Mouse (Mus musculus) heart, adult 9 months (tissue): Measurements from ENCODE around the gene Slc25a19.

Experiments
- DNase-seq, 2 experiments: peaks; one replicate each; pipeline ENCODE4 v3.0.0; 2022; ENCODE audit warnings: low spot score in 2 of 2

Gene Slc25a19

DNA sequence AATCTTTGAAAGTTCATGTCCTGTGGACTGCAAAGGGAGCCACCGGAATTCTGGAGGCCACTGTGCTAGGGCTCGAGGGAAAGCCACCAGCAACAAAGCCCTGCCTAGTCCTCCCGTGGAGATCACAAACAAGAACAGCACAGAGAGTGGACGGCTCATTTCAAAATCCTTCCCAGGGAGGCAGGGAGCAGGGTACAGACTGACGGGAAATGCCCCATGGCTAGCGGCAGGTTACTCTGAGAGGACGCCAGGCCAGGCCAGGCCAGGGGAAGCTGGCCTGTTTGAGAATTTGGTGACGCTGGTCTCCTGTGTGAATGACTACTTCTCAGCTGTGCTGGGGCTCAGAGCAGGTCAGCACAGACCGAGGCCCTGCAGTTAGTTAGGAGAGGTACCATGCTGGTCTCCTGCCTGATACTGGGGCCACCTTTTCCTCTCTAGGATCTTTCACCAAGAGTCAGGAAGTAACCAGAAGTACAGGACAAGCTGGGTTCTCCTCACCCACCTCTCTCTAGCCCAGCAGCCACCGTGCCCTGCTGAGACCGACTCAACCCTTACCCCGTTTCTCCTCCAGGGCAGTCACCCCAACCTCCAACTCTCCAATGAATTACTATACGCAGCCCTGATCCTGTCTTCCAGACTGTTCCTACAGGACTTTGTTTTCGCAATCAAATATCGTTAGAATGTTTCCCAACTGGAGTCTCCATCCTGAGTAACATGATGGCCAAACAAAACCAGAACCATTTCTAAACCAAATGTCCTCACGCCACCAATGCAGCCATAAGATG lies 9.2 kb downstream of the Slc25a19 start:
- DNase-seq = no peak

DNA sequence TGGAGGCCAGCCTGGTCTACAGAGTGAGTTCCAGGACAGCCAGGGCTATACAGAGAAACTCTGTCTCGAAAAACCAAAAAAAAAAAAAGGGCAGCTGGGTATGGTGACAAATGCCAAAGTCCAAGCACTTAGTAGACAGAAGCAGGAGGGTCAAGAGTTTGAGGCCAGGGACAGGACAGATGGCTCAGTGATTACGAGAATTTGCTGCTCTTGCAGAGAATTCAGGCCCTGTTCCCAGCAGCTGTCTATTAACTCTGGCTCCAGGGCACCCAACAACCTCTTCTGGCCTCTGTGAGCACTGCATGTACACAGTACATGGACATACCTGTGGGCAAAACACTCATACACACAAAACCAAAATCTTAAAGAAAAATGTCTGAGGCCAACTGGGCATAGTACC lies 10.1 kb downstream of the Slc25a19 start:
- no peak for DNase-seq

DNA sequence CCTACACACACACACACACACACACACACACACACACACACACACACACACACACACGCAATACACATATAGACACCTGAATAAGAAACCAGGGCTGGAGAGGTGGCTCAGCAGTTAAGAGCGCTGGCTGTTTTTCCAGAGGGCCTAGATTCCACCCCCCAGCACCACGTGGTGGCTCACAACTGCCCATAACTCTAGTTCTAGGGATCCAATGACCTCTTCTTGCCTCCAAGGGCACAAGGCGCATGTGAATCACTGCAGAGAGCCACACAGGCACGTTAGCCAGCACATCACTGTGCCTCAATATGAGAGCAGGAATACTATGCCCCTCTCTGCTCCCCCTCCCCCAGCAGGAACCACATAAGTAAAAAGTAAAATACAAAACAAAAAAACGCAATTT lies 11.2 kb downstream of the Slc25a19 start:
- DNase-seq = no peak

GRCm38 (mm10) chr11:115616371-115616770 lies 11.7 kb downstream of the Slc25a19 start:
- DNase-seq = no peak

- no peak for DNase-seq
Measured at GRCm38 (mm10) chr11:115615875-115616274, 12.2 kb downstream of the Slc25a19 start.

DNA sequence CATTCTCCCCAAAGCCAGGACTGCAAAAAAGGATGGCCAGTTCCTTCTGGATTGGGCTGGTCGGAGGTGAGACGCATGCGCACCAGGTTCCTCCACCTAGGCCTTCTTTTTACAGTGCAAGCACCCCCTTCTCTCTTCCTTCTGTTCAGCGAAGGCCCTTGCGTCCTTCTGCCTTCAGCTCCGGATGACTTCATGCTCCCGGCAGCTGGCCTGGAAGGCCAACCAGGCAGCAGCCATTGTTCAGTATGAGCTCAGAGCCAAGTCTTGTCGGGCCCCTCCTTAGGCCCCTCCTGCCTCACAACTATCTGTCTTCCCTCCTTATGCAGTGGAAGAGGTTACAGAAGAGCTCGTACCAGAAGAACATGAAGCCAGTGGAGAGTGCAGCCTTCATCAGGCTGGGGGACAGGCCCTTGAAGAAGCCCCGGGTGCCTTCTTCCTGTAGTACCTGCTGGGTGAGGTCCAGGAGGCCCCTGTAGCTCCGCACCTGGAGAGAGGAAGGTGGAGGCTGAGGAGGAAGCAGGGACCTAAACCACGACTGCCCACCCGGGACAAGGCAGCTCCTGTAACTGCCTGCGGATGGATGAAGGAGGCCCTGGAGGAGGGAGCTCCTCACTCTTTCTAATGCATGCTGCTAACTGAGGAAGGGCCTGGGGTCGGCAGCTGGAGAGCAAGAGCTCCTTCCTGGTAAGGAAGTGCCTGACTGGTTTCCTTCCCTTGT lies 12.8 kb downstream of the Slc25a19 start:
- no peak for DNase-seq

GRCm38 (mm10) chr11:115614346-115615107 lies 13.6 kb downstream of the Slc25a19 start:
- DNase-seq = no peak

DNA sequence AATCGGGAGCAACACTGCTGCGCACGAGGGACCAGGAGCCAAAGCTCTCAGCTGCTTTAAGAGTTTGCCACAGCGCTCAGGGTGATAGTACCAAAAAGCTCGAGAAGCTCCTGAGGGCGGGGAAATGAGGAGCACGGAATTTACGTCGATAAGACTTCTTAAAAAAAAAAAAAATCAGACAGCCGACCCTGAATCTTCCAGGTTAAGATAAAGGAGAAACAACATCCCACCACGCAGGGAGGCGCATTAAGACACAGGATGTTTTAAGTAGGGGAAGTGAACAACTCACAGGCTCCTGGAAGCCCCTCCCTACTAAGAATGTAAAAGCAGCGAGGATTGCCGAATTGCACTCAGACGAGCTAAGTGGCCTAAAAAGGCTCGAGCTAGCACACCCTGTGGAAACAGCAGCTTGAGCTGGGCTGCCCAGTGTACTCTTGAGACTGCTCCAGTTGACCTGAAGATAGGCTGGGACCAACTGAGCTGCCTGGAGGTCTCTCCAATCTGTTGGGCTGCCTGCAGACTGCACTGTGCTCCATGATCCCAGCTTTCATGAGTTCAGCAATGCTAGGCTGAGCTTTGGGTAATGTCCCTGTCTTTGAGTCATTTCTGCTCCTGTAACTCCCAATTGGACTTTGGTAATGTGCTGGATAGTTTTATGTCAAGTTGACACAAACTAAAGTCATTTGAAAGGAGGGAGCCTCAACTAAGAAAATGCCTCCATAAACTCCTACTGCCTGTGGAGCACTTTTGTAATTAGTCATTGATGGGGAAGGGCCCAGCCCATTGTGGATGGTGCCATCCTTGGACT lies 14.8 kb downstream of the Slc25a19 start:
- DNase-seq = no peak

DNA sequence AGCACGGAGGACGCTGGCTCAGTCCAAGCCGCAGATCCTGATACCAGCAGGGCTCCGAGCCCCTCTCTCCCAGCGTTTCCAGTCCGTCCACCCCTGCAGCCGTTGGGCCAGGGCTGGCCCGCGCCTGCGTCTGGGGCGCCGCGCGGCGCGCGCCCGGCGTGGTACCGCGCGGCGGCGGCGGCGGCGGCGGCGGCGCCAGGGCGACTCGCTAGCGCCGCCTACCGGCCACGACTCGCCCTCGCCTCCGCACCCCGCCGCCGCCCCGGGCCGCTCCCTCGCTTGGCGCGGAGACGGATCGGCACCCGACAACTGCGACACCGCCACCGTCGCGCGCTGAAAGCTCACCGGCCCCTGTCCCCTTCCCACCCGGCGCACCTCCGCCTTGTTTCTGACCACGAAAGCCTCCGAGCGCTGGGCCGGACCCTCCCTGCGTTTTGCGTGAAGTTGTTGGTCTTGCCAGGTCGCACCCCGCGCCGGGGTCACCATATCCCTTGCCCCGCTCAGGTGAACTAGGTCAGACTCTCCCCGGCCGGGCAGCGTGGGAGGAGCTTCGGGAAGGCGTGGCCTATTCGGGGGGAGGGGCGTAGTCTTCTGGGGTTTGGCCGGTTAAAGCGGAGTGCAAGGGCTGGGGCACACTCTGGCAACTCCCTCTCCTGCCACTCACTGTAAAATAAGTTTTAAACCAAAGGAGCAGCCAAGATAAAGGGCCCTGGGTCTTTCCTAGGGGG lies 15.5 kb downstream of the Slc25a19 start, which contains the start of gene Mif4gd:
Mif4gd (minus strand) TSS at position 560 of the 728 bp plus-strand sequence.
- peak; percentile 90 to 93 for DNase-seq

- peak; percentile 77 to 80 for DNase-seq
Measured at GRCm38 (mm10) chr11:115612059-115612409, 16.1 kb downstream of the Slc25a19 start.

- no peak for DNase-seq
Measured at GRCm38 (mm10) chr11:115611173-115611572, 16.9 kb downstream of the Slc25a19 start.

DNA sequence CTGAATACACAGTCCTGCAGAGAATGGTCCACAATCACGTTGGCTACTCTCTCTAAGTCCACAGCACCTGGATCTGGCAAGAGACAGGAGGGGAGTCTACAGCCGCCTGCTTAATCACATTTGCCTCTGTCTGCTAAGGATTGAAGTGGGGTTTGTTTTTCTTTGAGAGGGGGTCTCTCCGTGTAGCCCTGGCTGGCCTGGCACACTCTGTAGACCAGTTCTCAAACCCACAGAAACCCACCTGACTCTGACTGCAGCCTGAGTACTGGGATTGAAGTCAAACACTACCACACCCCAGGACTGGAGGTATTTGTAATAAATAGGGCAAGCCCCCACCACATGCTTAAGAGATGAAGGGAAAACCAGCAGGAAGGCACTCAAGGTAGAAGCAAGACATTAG lies 18.5 kb downstream of the Slc25a19 start:
- no peak for DNase-seq

- DNase-seq = no peak
Measured at GRCm38 (mm10) chr11:115608421-115609399, 19.4 kb downstream of the Slc25a19 start.

DNA sequence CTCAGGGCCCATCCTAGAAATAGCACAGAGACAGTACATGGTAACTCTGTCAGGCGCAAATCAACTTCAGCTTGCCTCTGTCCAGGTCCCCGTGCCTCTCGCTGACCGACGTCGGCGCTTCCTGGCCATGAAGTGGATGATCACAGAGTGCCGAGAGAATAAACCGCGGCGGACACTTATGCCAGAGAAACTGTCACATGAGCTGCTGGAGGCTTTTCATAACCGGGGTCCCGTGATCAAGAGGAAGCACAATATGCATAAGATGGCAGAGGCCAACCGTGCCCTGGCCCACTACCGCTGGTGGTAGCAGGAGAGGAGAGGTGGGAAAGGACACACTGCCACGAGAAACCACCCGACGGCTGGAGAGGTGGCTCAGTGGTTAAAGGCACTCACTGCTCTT lies 21.4 kb downstream of the Slc25a19 start:
- no peak for DNase-seq

GRCm38 (mm10) chr11:115604304-115604696 lies 23.8 kb downstream of the Slc25a19 start:
- DNase-seq = no peak

DNA sequence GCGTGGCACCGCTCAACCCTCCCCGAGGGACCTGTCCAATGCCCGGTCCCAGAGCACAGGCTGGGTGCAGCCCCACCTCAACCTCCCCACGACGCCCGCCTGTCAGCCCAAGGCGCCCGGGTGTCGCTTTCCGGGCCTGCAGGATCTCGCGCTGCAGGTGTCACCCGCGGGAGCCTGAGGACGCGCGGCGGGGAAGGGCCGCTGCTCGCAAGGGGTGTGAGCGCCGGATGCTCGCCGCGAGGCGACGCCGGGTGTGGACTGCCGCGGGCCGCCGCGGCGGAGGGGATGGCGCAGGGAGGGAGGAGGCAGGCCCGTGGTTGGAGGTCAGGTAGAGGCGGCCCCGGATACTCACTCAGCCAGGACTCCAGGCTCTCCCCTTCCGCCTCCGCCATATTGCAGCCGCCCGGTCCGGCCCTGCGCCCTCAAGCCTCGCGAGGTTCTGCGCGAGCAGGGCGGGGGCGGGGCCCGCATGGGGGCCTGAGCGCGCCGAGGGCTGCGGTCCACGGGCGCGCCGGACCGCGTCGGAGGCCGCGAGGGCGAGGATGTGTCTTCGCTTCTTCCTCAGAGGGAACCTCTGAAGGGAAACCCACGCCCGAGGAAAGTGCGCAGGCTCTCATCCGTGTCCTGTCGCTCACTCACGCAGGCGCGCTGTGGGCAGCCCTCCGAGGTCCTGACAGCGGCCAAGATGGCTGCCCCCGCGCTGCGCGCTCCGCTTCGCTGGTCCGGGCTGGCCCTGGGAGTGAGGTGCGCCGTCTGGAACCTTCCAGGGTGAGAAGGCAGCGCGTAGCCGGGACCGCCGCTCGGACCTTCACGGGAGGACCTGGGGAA lies 24.4 kb downstream of the Slc25a19 start, which contains the start of the genes Mrps7 and Gga3:
Mrps7 (plus strand) TSS at position 450 of the 828 bp plus-strand sequence.
Gga3 (minus strand) TSS at position 576 of the 828 bp plus-strand sequence.
- DNase-seq = peak; percentile 93 to 94

GRCm38 (mm10) chr11:115603128-115603475 lies 25.0 kb downstream of the Slc25a19 start:
- no peak for DNase-seq

DNA sequence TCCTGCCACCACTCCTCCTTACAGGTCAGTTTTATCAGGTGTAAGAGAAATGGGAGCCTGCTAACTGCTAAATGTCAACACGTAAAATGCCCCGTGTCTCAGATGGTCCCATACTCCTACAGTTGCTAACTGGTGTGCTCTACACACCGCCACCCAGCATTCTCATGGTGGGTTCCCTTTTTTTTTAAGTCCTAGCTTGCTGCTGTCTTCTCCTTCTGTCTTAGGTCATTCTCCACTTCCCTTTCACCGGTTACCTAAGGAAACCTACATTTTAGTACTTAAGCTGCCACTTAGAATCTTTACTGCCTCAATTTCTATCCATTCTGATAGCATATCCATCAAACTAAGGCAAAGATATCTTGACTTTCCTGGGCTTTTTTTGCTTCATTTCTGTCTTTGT lies 26.9 kb downstream of the Slc25a19 start:
- no peak for DNase-seq

- no peak for DNase-seq
Measured at GRCm38 (mm10) chr11:115600743-115601142, 27.4 kb downstream of the Slc25a19 start.
